Mouse (Mus musculus) liver, postnatal 0 days (tissue): ENCODE data around the gene Lmo2. TPM values are rescaled to one million over a fixed set of nuclear protein-coding genes. Genes with fewer than 3 reads are reported as not detected.
A peak's percentile ranks its signal among the peaks of the same experiment; 100 is the strongest.
"Not testable (repeated sequence)": the region's sequence is repeated elsewhere in the genome, so short reads cannot be mapped to it uniquely, and the experiment has no call there.

Experiments
- ATAC-seq: fragments of 200-750 bp; cut with Nextera tagmentation; 2 replicates; pipeline ENCODE4 v1.8.0; 2017; ENCODE audit warnings: mild to moderate bottlenecking, moderate library complexity
- DNase-seq: peaks from one replicate; pipeline ENCODE4 v3.0.0-alpha.2; 2016
- H3K27ac ChIP-seq: fragments of 300-500 bp; sonication (generic); 2 replicates; pipeline ENCODE4 v1.5.1; 2014; ENCODE audit warnings: antibody characterized with exemption, moderate library complexity, mild to moderate bottlenecking, low read depth
- H3K27me3 ChIP-seq: fragments of 300-500 bp; sonication (generic); 2 replicates; pipeline ENCODE4 v1.6.1; 2014; ENCODE audit warnings: low read length, control low read depth, mixed read lengths; ENCODE audit not compliant: insufficient read depth
- H3K36me3 ChIP-seq: fragments of 300-500 bp; sonication (generic); replicated peaks from 2 replicates; pipeline ENCODE4 v1.6.1; 2014; ENCODE audit warnings: mild to moderate bottlenecking, control low read depth, low read length, moderate library complexity, mixed read lengths; ENCODE audit not compliant: insufficient read depth
- H3K4me1 ChIP-seq: fragments of 300-500 bp; sonication (generic); 2 replicates; pipeline ENCODE4 v1.6.1; 2014; ENCODE audit warnings: antibody characterized with exemption, mild to moderate bottlenecking, control low read depth; ENCODE audit not compliant: insufficient read depth
- H3K4me2 ChIP-seq: fragments of 300-500 bp; sonication (generic); 2 replicates; pipeline ENCODE4 v1.6.1; 2014; ENCODE audit warnings: low read depth, mild to moderate bottlenecking, low read length, moderate library complexity, mixed read lengths
- H3K4me3 ChIP-seq: fragments of 300-500 bp; sonication (generic); 2 replicates; pipeline ENCODE4 v1.5.1; 2014; ENCODE audit warnings: low read depth, low read length
- H3K9ac ChIP-seq: fragments of 300-500 bp; sonication (generic); replicated peaks from 2 replicates; pipeline ENCODE4 v1.6.1; 2014; ENCODE audit warnings: mild to moderate bottlenecking, moderate library complexity
- H3K9me3 ChIP-seq: fragments of 300-500 bp; sonication (generic); 2 replicates; pipeline ENCODE4 v1.6.1; 2016; ENCODE audit warnings: mild to moderate bottlenecking, control low read depth, low read length, mixed read lengths
- CTCF ChIP-seq: sonication (generic); IDR thresholded peaks from 2 replicates; pipeline ENCODE4 v1.5.1; 2016; ENCODE audit warnings: antibody characterized with exemption, low read depth
- EP300 ChIP-seq: IDR thresholded peaks from 2 replicates; pipeline ENCODE4 v1.6.1; 2016; ENCODE audit warnings: antibody characterized with exemption, low read depth, mild to moderate bottlenecking
- WGBS: fragments of 180-500 bp; shearing (Covaris S2); extraction: QIAGEN DNeasy Blood & Tissue Kit; methylation state at CpG from one replicate; pipeline ENCODE4 v1.1.7; 2014; ENCODE audit not compliant: insufficient replicate concordance; 5-methylcytosine and 5-hydroxymethylcytosine counted together
- polyA plus RNA-seq: library from polyadenylated mRNA; unstranded; fragments of >200 nt; fragmentation: Nextera tagmentation; extraction: Ambion mirVana; gene quantifications from 2 replicates; pipeline ENCODE4 v1.2.1, GENCODE M21; 2015

Gene Lmo2
- polyA plus RNA-seq, 1 experiment from 2014 or later, result 58.8 TPM

DNA sequence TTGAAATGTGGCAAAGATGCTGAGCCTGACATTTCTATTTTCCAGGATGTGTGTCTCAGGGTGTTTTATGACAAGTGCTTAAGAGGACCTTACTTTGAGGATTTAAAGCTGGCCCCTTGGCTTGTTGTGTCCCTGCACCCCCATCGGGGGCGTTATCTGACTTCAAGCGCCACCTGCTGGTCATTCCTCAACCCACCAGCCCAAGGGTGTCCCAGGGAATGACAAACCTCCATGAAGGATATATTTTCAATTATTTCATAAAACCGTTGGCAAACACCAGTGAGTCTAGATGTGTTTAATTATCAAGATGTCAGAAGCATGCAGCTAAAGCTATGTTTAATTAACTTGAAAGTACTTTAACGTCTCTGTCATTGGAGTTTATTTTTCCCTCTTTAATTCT is 24.5 kb downstream of the Lmo2 start:
- peak; percentile 66; the same call in 1 of the 2 replicates for ATAC-seq
- WGBS, result 14% methylated on average over 5 of the region's 5 CpGs
- no peak overlapping the region for H3K9ac ChIP-seq
- DNase-seq, result peak; percentile 86
- H3K4me2 ChIP-seq, result no peak overlapping the region
- H3K4me1 ChIP-seq, result no peaks in the 10 kb centered on the region
- H3K36me3 ChIP-seq, result peaks cover 51% of the 10 kb centered on the region
- H3K4me3 ChIP-seq, result no peak overlapping the region
- no peaks in the 10 kb centered on the region for H3K9me3 ChIP-seq
- no peak overlapping the region for H3K27ac ChIP-seq
- TF ChIP-seq CTCF, result peak; percentile 92
- TF ChIP-seq EP300, result no peak
- H3K27me3 ChIP-seq, result no peaks in the 10 kb centered on the region

DNA sequence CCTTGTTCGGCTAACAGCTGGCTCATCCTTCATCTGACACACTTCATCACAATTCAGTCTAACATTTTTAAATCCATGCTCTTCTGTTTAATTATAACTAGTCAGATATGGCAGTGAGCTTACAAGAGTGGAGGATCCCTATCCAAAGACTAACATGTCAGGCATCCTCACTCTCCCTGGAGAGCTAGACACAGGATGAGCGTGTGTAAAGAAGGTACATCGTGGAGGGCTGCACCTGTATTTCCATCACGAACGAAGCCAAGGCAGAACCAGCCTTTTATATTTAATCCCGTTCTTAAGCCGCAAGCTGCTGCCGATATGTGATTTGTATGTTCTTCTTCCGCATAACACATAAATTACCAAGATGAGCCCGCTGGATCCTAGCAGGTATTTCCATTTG is 25.4 kb downstream of the Lmo2 start:
- H3K27ac ChIP-seq, result no peak overlapping the region
- no peak overlapping the region for H3K9ac ChIP-seq
- ATAC-seq, result no peak
- TF ChIP-seq CTCF (no peak), EP300 (no peak)
- 0 out of 2 replicates have a peak, but pooled peaks cover 3% of the 10 kb centered on the region for H3K4me1 ChIP-seq
- peaks cover 49% of the 10 kb centered on the region for H3K36me3 ChIP-seq
- 93% methylated on average over 10 of the region's 10 CpGs for WGBS
- no peaks in the 10 kb centered on the region for H3K27me3 ChIP-seq
- no peak overlapping the region for H3K4me2 ChIP-seq
- no peaks in the 10 kb centered on the region for H3K9me3 ChIP-seq
- H3K4me3 ChIP-seq, result no peak overlapping the region
- no peak for DNase-seq

DNA sequence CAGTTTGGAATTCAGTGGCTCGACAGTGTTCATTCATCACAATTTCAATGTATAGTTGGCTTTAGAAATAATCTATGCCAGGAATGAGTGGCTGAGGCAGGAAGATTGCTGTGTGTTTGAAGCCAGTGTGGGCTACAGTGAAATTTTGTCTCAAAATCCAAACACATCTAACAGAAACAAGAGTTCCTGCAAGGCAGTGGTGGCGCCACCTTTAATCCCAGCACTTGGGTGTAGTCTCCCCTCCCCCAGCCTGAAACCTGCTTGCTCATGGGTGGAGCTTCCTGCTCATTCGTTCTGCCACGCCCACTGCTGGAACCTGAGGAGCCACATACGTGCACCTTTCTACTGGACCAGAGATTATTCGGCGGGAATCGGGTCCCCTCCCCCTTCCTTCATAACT is 29.8 kb downstream of the Lmo2 start:
- H3K4me2 ChIP-seq, H3K4me1 ChIP-seq, H3K27ac ChIP-seq, H3K9me3 ChIP-seq, H3K9ac ChIP-seq, H3K36me3 ChIP-seq, H3K4me3 ChIP-seq, ATAC-seq, DNase-seq, H3K27me3 ChIP-seq: not testable (repeated sequence)
- 61% methylated on average over 6 of the region's 8 CpGs for WGBS

DNA sequence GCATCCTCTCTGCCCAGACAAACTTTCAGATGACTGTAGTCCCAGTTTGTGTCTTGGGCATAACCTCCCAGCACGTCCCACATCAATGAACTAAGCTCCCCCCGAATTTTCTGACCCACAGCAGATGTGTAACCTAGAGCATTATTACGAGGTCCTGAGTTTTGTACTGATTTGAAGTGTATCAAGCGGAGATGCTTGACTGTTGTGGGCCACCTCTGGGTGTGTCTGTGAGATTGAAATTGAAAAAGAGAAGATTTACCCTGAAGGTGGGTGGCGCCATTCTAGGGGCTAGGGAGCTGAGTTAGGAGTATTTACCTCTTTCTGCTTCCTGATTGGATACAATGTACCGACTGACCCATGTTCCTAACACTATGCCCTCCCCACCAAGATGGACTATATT is 31.9 kb downstream of the Lmo2 start:
- H3K9ac ChIP-seq, result no peak overlapping the region
- no peak for ATAC-seq
- WGBS, result 81% methylated on average over 6 of the region's 6 CpGs
- no peaks in the 10 kb centered on the region for H3K9me3 ChIP-seq
- H3K36me3 ChIP-seq, result no peaks in the 10 kb centered on the region
- DNase-seq, result no peak
- 0 out of 2 replicates have a peak, but pooled peaks cover 3% of the 10 kb centered on the region for H3K4me1 ChIP-seq
- TF ChIP-seq EP300, result no peak
- no peak for TF ChIP-seq CTCF
- no peaks in the 10 kb centered on the region for H3K27me3 ChIP-seq
- H3K4me2 ChIP-seq, result no peak overlapping the region
- H3K4me3 ChIP-seq, result no peak overlapping the region
- no peak overlapping the region for H3K27ac ChIP-seq

DNA sequence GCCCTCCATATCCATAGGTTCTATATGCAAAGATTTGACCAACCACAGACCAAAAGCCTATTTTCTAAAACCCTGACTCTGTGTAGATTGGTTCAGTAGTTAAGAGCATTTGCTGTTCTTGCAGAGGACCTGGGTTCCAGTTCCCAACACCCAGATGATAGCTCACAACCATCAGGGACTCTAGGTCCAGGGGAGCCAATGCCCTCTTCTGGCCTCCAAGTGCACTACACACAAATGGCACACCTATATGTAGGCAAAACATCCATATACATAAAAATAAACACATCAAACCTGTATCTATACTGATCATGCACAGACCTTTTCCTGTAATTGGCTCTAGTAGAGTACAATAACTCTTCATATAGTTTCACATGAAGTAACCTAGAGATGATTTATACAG is 33.5 kb downstream of the Lmo2 start:
- H3K9ac ChIP-seq, result no peak overlapping the region
- ATAC-seq (no peak), DNase-seq (no peak)
- no peak overlapping the region for H3K4me3 ChIP-seq
- H3K27me3 ChIP-seq, result no peaks in the 10 kb centered on the region
- H3K27ac ChIP-seq, result no peak overlapping the region
- no peak for TF ChIP-seq EP300
- peak; percentile 52 for TF ChIP-seq CTCF
- H3K4me1 ChIP-seq, result 0 out of 2 replicates have a peak, but pooled peaks cover 3% of the 10 kb centered on the region
- no peak overlapping the region for H3K4me2 ChIP-seq
- no peaks in the 10 kb centered on the region for H3K9me3 ChIP-seq
- H3K36me3 ChIP-seq, result no peaks in the 10 kb centered on the region

DNA sequence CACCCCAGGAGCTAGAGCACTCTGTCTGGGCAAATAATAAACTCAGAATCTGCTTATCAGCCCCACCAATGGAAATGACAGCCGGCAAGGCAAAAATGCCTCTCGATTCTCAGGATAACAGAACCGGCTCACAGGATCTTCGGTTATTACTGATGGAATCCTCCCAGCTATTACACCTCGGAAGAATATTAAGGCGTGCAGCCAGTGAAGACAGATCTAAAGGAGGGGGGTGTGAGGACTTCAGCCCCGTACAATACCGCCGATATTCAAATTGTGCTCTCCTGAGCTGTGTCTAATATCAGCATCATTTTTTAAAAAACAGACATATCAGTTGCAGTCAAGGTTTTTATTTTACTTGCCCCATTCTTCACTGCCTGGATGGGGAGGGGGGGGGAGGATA is 34.4 kb downstream of the Lmo2 start:
- Histone ChIP-seq H3K27ac (no peak overlapping the region), H3K4me3 (no peak overlapping the region), H3K9ac (no peak overlapping the region), H3K36me3 (no peaks in the 10 kb centered on the region), H3K4me2 (no peak overlapping the region), H3K9me3 (no peaks in the 10 kb centered on the region), H3K27me3 (no peaks in the 10 kb centered on the region), H3K4me1 (0 out of 2 replicates have a peak, but pooled peaks cover 3% of the 10 kb centered on the region)
- 83% methylated on average over 9 of the region's 9 CpGs for whole genome bisulfite sequencing
- TF ChIP-seq CTCF (no peak), EP300 (no peak)
- no peak for DNase-seq
- no peak for ATAC-seq

DNA sequence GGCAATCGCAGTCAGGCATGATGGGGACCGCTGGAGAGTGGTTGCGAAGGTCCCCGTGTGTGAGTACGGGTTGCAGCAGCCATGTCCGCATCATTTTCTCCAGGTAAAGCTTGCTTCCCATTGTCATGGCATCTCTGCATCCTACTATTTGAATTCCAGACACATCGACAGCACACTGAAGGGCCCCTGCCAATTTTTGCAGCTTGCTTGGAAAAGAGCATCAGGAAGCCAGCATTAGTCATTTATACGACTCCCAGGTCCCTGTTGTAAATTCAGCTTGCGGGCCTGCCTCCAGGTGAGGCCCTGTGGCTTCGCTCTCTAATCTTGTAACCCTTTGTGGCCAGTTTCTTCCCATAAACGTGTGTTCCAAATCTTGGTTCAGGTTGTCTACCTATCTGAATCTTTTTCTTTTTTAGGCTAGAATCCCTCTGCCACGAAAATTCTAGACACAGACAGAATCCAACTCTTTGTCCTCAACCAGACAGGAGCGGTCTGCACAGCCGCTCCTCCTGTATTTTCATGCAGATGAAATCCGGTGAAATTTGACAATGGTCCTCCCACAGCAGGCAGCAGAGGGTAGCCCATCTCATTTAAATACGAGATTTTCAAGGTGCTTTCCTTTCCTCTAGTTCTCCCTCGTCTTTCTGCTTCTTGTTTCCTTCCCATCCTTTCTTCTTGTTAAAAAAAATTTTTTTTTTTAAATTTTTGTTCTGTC is 35.0 kb downstream of the Lmo2 start:
- H3K27ac ChIP-seq, result no peak overlapping the region
- DNase-seq (no peak), ATAC-seq (no peak)
- H3K4me3 ChIP-seq, result no peak overlapping the region
- WGBS, result 57% methylated on average over 17 of the region's 17 CpGs
- no peaks in the 10 kb centered on the region for H3K9me3 ChIP-seq
- no peaks in the 10 kb centered on the region for H3K4me1 ChIP-seq
- no peaks in the 10 kb centered on the region for H3K27me3 ChIP-seq
- TF ChIP-seq CTCF (no peak), EP300 (no peak)
- H3K9ac ChIP-seq, result no peak overlapping the region
- H3K4me2 ChIP-seq, result no peak overlapping the region
- H3K36me3 ChIP-seq, result no peaks in the 10 kb centered on the region
